Mouse (Mus musculus) hindbrain, postnatal 0 days (tissue): ENCODE measurements around the gene C8b. TPM values are rescaled to one million over a fixed set of nuclear protein-coding genes. Genes with fewer than 3 reads are reported as not detected.

Source experiments
- ATAC-seq: fragments of 200-750 bp; cut with Nextera tagmentation; 2 replicates; pipeline ENCODE4 v1.8.0; 2017; ENCODE audit warnings: mild to moderate bottlenecking, moderate TSS enrichment, moderate library complexity
- DNase-seq: peaks from one replicate; pipeline ENCODE4 v3.0.0-alpha.2; 2015; ENCODE audit warnings: low spot score
- H3K27ac ChIP-seq: fragments of 300-500 bp; sonication (generic); 2 replicates; pipeline ENCODE4 v1.5.1; 2014; ENCODE audit warnings: mild to moderate bottlenecking
- H3K27me3 ChIP-seq: fragments of 300-500 bp; sonication (generic); 2 replicates; pipeline ENCODE4 v1.6.1; 2014; ENCODE audit warnings: low read length, mixed read lengths; ENCODE audit not compliant: insufficient read depth
- H3K36me3 ChIP-seq: fragments of 300-500 bp; sonication (generic); 2 replicates; pipeline ENCODE4 v1.6.1; 2014; ENCODE audit warnings: low read length, mixed read lengths; ENCODE audit not compliant: insufficient read depth
- H3K4me1 ChIP-seq: fragments of 300-500 bp; sonication (generic); 2 replicates; pipeline ENCODE4 v1.6.1; 2014; ENCODE audit warnings: antibody characterized with exemption, low read length, mixed read lengths; ENCODE audit not compliant: insufficient read depth
- H3K4me2 ChIP-seq: fragments of 300-500 bp; sonication (generic); 2 replicates; pipeline ENCODE4 v1.6.1; 2014; ENCODE audit warnings: low read depth, mild to moderate bottlenecking, low read length, moderate library complexity, mixed read lengths
- H3K4me3 ChIP-seq: fragments of 300-500 bp; sonication (generic); 2 replicates; pipeline ENCODE4 v1.5.1; 2014; ENCODE audit warnings: low read length
- H3K9ac ChIP-seq: fragments of 300-500 bp; sonication (generic); replicated peaks from 2 replicates; pipeline ENCODE4 v1.6.1; 2014; ENCODE audit warnings: mild to moderate bottlenecking, low read length, moderate library complexity, mixed read lengths
- H3K9me3 ChIP-seq: fragments of 300-500 bp; sonication (generic); 2 replicates; pipeline ENCODE4 v1.6.1; 2016; ENCODE audit warnings: low read length, mixed read lengths
- CTCF ChIP-seq: IDR thresholded peaks from 2 replicates; pipeline ENCODE4 v1.5.1; 2016; ENCODE audit warnings: antibody characterized with exemption, control low read depth, low read depth
- WGBS: fragments of 180-500 bp; shearing (Covaris S2); extraction: QIAGEN DNeasy Blood & Tissue Kit; methylation state at CpG from one replicate; pipeline ENCODE4 v1.1.7; 2014; 5-methylcytosine and 5-hydroxymethylcytosine counted together
- polyA plus RNA-seq: library from polyadenylated mRNA; unstranded; fragments of >200 nt; fragmentation: Nextera tagmentation; extraction: Ambion mirVana; gene quantifications from 2 replicates; pipeline ENCODE4 v1.2.1, GENCODE M21; 2015
- total RNA-seq: library from RNA; depleted of rRNA; stranded (reverse); fragments of >200 nt; gene quantifications from 2 replicates; pipeline ENCODE4 v1.2.3, GENCODE M21; 2014

Gene C8b
- total and polyA plus RNA-seq, 2 experiments from 2014 or later = 0.08 to 0.26 TPM

DNA sequence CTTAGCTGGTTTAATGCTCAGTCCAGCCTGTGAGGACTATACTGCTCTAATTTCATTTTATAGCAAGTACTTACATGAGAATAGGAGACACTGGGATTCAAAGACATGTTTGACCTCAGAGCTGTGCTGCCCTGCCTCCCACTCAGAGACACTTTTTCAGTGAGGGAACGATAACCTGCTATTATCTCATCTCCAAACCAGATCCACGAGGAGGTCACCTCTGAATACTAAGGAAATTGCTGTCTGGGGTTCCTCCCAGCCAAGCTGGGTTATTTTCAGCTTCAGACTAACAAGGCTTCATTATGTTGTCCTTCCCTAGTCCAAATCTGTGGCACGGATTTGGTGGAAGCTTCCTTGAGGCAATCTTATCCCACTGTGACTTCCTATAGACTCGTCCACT is 53.8 kb downstream of the C8b start:
- WGBS = 78% methylated on average over 4 of the region's 4 CpGs
- no peak for TF ChIP-seq CTCF

DNA sequence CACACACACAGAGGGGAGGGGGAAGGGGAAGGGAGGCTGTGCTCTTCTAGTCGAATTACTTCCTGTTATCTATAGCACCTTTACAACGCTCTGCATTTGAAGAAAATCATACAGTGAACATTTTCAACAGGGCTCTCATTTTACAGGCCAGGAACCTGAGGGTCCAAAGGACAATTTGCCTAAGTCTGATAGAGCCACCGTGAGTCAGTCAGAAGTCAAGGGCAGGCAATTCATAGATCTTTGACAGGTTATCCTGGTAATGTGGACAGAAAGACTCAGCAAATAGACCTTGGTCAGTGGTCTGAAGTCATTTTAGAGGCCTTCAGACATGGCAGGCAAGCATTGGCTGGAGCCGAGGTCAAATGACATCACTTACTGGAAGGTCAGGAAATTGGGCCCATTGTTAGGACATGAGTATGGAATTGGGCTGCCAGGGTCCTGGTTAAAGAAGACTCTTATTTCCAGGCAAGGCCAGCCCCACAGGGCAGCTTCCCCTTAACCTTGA is 57.5 kb downstream of the C8b start:
- Histone ChIP-seq H3K9me3 (no peaks in the 10 kb centered on the region), H3K36me3 (no peaks in the 10 kb centered on the region), H3K9ac (no peak overlapping the region), H3K4me3 (no peak overlapping the region), H3K4me1 (no peaks in the 10 kb centered on the region), H3K27ac (no peak overlapping the region), H3K4me2 (no peak overlapping the region), H3K27me3 (no peaks in the 10 kb centered on the region)
- WGBS = 90% methylated on average over 4 of the region's 4 CpGs
- ATAC-seq = no peak
- TF ChIP-seq CTCF = no peak
- DNase-seq = no peak

More for the DNA sequence above, 53.8 kb downstream of the C8b start:
- Histone ChIP-seq H3K27ac (no peak overlapping the region), H3K9me3 (no peaks in the 10 kb centered on the region), H3K36me3 (no peaks in the 10 kb centered on the region), H3K4me3 (no peak overlapping the region), H3K9ac (no peak overlapping the region), H3K27me3 (no peaks in the 10 kb centered on the region), H3K4me1 (no peaks in the 10 kb centered on the region), H3K4me2 (no peak overlapping the region)
- no peak for ATAC-seq
- DNase-seq = no peak

DNA sequence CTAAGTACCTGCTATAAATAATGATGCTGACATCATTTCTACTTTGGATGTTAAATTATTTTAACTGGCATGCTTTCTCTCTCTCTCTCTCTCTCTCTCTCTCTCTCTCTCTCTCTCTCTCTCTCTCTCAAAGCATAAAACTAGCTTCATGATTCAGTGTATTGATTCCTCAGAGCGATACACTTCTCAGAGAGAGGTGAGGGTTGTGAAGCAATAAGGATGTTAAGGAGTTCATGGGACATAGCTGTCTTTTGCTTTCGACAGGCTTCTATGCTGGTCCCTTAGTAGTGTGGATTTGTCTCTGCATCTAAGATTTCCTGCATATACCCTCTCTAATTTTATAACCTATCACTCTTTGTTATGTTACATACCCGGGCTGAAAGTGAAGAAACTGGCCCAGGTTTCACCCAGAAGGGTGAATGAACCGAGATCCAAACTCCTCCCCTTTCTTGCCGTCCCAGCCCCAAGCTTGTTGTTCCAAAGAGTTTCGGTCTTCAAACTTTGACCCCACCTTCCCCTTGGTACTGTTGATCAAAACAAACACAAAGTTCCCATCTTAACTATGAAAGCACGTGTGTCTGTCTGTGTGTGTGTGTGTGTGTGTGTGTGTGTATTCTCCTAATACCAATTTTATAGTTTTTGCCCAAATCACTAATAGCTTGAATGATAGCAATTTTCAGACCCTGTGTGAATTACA is 58.4 kb downstream of the C8b start:
- no peak for TF ChIP-seq CTCF
- DNase-seq = no peak
- 80% methylated on average over 7 of the region's 7 CpGs for WGBS

DNA sequence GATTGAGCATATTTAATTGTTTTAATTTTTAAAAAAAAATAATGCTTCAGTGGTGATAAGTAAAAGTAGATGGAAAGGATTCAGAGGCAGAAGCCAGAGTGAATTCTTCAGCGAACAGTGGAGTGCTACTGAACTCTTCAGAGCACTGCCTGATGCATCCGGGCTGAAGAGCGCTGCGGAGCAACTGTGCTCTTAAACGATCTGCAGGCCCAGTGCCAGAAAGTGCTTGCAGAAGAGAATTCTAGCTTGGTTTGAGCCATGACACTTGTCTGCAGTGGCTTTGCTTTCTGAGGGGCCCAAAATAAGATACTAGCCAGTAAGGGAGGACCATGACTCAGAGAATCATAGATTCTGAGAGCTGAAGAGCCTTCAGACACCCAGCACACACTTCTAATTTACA is 62.8 kb downstream of the C8b start:
- no peaks in the 10 kb centered on the region for H3K27me3 ChIP-seq
- no peak overlapping the region for H3K4me2 ChIP-seq
- no peak overlapping the region for H3K27ac ChIP-seq
- no peak overlapping the region for H3K4me3 ChIP-seq
- no peak for ATAC-seq
- TF ChIP-seq CTCF = no peak
- no peaks in the 10 kb centered on the region for H3K9me3 ChIP-seq
- H3K36me3 ChIP-seq = no peaks in the 10 kb centered on the region
- DNase-seq = peak; percentile 72
- no peak overlapping the region for H3K9ac ChIP-seq
- H3K4me1 ChIP-seq = no peaks in the 10 kb centered on the region
- 34% methylated on average over 5 of the region's 5 CpGs for WGBS

More for the DNA sequence above, 58.4 kb downstream of the C8b start:
- Histone ChIP-seq H3K36me3 (no peaks in the 10 kb centered on the region), H3K9me3 (no peaks in the 10 kb centered on the region), H3K27ac (no peak overlapping the region), H3K9ac (no peak overlapping the region), H3K4me2 (no peak overlapping the region), H3K27me3 (no peaks in the 10 kb centered on the region), H3K4me3 (no peak overlapping the region), H3K4me1 (no peaks in the 10 kb centered on the region)
- no peak for ATAC-seq

DNA sequence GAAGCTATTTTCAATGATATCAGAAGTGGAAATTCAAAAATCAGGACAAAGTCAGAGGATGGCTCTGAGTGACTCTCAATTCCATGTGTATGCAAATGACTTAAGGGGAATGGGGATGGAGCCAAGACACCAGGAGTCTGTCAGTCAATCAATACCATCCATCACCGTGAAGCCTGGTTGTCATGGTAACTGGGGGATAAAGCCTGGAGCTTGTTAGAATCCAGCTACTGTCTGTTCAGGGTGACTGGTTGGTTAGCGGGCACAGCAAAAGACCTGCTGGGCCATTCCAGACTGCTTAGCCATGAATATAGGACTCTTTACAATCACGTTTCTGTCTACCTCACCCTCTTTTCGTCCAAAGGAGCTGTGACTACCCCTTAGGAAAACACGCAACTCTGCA is 69.0 kb downstream of the C8b start:
- Histone ChIP-seq H3K4me1 (no peaks in the 10 kb centered on the region), H3K36me3 (no peaks in the 10 kb centered on the region), H3K27ac (peak overlapping the region; percentile 41; the same call in 1 of the 2 replicates), H3K4me3 (no peak overlapping the region), H3K9ac (no peak overlapping the region), H3K9me3 (no peaks in the 10 kb centered on the region), H3K27me3 (no peaks in the 10 kb centered on the region), H3K4me2 (no peak overlapping the region)
- 13% methylated on average over 5 of the region's 5 CpGs for WGBS
- DNase-seq (peak; percentile 71), ATAC-seq (peak; percentile 75)
- TF ChIP-seq CTCF = no peak

DNA sequence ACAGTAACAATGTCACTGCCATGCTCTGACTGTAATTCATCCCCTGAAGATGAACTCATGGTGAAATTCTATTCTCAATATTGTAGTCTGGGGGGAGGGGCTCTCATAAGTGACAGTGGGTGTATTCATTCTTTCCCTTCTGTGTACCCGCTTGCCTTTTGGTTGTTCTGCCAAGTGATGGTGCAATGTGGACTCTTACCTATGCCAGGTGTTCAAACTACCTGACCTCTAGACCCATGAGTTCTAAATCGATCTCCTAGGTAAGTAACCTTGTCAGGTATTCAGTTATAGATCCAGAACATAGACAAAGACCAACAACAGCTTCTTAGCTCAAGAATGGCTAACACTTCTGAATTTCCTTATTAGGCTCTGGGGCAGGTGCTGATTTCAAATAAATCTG is 72.2 kb downstream of the C8b start:
- Histone ChIP-seq H3K4me3 (no peak overlapping the region), H3K9ac (no peak overlapping the region), H3K27me3 (no peaks in the 10 kb centered on the region), H3K9me3 (no peaks in the 10 kb centered on the region), H3K27ac (no peak overlapping the region), H3K4me2 (no peak overlapping the region), H3K4me1 (no peaks in the 10 kb centered on the region), H3K36me3 (no peaks in the 10 kb centered on the region)
- DNase-seq (no peak), ATAC-seq (no peak)
- 83% methylated on average over 2 of the region's 2 CpGs for WGBS
- no peak for TF ChIP-seq CTCF

DNA sequence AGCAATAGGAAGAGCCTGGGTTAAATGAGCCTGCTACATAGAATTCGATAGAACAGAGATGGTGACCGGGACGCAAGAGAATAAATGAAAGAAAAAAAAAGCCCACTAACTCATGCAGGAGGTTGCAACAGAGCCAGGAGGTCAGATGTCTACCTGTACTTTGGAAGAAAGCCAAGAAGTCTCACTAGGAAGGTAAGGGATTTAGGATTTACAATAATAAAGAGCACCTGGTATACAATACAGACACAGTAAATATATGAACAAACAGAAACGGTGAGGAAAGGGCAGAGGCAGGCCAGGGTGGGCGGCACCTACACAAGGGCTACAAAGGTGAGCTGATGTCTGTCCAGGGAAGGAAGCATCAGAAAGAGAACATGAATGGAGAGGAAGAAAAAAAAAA is 76.1 kb downstream of the C8b start:
- no peaks in the 10 kb centered on the region for H3K36me3 ChIP-seq
- no peak for TF ChIP-seq CTCF
- H3K4me3 ChIP-seq = no peak overlapping the region
- no peaks in the 10 kb centered on the region for H3K27me3 ChIP-seq
- H3K9ac ChIP-seq = no peak overlapping the region
- H3K27ac ChIP-seq = no peak overlapping the region
- WGBS = 75% methylated on average over 5 of the region's 5 CpGs
- H3K4me2 ChIP-seq = no peak overlapping the region
- no peaks in the 10 kb centered on the region for H3K4me1 ChIP-seq
- no peak for DNase-seq
- no peak for ATAC-seq
- H3K9me3 ChIP-seq = no peaks in the 10 kb centered on the region
